Mouse (Mus musculus): Measurements from ENCODE around the gene Gm14226. TPM values are rescaled to one million over a fixed set of nuclear protein-coding genes. Genes with fewer than 3 reads are reported as not detected.
A peak's percentile ranks its signal among the peaks of the same experiment; 100 is the strongest.
"Not testable (repeated sequence)": the region's sequence is repeated elsewhere in the genome, so short reads cannot be mapped to it uniquely, and the experiment has no call there.

The Gm14226 gene
- polyA plus RNA-seq, 1 experiment = not detected

- no peak overlapping the region for H3ac ChIP-seq (ENCODE audit: control insufficient read depth, insufficient read length)
- TF ChIP-seq USF1 (IDR thresholded peaks at IDR 0.05; ENCODE audit: low read depth) (no peak), MAX (IDR thresholded peaks at IDR 0.05; ENCODE audit: low read depth) (no peak), CEBPB (IDR thresholded peaks at IDR 0.05; ENCODE audit: insufficient read depth, poor library complexity, severe bottlenecking) (no peak), SRF (IDR thresholded peaks at IDR 0.05; ENCODE audit: control insufficient read depth, insufficient read length, low read depth) (no peak), TCF12 (IDR thresholded peaks at IDR 0.05; ENCODE audit: insufficient read depth, poor library complexity, severe bottlenecking) (no peak), POLR2AphosphoS2 (IDR thresholded peaks at IDR 0.05; ENCODE audit: insufficient read length, low read depth) (no peak), E2F4 (IDR thresholded peaks at IDR 0.05; ENCODE audit: insufficient read depth) (no peak), MYOD1 (IDR thresholded peaks at IDR 0.05; ENCODE audit: control insufficient read depth in 1 of 3, insufficient read length in 2 of 3, low read depth in 2 of 3) (no peak), POLR2A (IDR thresholded peaks at IDR 0.05; ENCODE audit: insufficient read length, low read depth) (no peak), TCF3 (IDR thresholded peaks at IDR 0.05; ENCODE audit: insufficient read length, low read depth) (no peak), MYOG (IDR thresholded peaks at IDR 0.05; ENCODE audit: control insufficient read depth in 1 of 3, insufficient read depth in 1 of 3, insufficient read length in 2 of 3, low read depth in 2 of 3) (no peak)
- H3K27me3 ChIP-seq (ENCODE audit: control insufficient read depth, insufficient read depth, insufficient read length) = no peaks in the 10 kb centered on the region
- no peaks in the 10 kb centered on the region for H3K79me2 ChIP-seq (ENCODE audit: control insufficient read depth, insufficient read depth)
- no peak overlapping the region for H3K4me3 ChIP-seq
- no peaks in the 10 kb centered on the region for H3K36me3 ChIP-seq (ENCODE audit: control insufficient read depth, insufficient read depth)
- no peak overlapping the region for H3K4me2 ChIP-seq (ENCODE audit: low read depth)
These were observed 26.7 kb upstream of the Gm14226 start for GRCm38 (mm10) chr2:154991411-154991810.

DNA sequence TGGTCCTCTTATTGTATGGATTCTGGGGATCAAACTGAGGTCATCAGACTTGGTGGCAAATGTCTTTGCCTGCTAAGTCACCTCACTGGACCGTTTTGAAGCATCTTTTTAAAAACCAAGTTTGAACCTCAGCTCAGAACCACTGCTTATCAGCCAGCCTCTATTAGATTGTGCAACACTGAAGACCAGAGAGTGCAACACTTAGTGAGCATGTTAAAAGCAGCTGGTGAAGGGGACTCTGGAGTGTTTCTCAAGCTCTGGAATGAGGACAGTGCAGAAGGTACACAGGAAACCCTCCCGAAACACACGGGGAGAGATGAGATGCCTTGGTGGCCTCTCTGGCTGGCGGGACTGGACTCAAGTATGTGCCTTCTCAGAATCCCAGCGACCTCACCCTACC is 26.0 kb upstream of the Gm14226 start:
- H3ac ChIP-seq (ENCODE audit: control insufficient read depth, insufficient read length) = no peak overlapping the region
- no peaks in the 10 kb centered on the region for H3K27me3 ChIP-seq (ENCODE audit: control insufficient read depth, insufficient read depth, insufficient read length)
- no peaks in the 10 kb centered on the region for H3K79me2 ChIP-seq (ENCODE audit: control insufficient read depth, insufficient read depth)
- no peak overlapping the region for H3K4me3 ChIP-seq
- no peak overlapping the region for H3K4me2 ChIP-seq (ENCODE audit: low read depth)
- no peak for TF ChIP-seq USF1 (IDR thresholded peaks at IDR 0.05; ENCODE audit: low read depth)
- no peak for TF ChIP-seq MYOG (IDR thresholded peaks at IDR 0.05; ENCODE audit: control insufficient read depth in 1 of 3, insufficient read depth in 1 of 3, insufficient read length in 2 of 3, low read depth in 2 of 3)
- TF ChIP-seq MYOD1 (IDR thresholded peaks at IDR 0.05; ENCODE audit: control insufficient read depth in 1 of 3, insufficient read length in 2 of 3, low read depth in 2 of 3) = no peak
- no peak for TF ChIP-seq MAX (IDR thresholded peaks at IDR 0.05; ENCODE audit: low read depth)
- no peak for TF ChIP-seq TCF3 (IDR thresholded peaks at IDR 0.05; ENCODE audit: insufficient read length, low read depth)
- TF ChIP-seq SRF (IDR thresholded peaks at IDR 0.05; ENCODE audit: control insufficient read depth, insufficient read length, low read depth) = no peak
- no peak for TF ChIP-seq CEBPB (IDR thresholded peaks at IDR 0.05; ENCODE audit: insufficient read depth, poor library complexity, severe bottlenecking)
- no peak for TF ChIP-seq REST (IDR thresholded peaks at IDR 0.05; ENCODE audit: insufficient read depth, insufficient read length)
- no peak for TF ChIP-seq POLR2AphosphoS2 (IDR thresholded peaks at IDR 0.05; ENCODE audit: insufficient read length, low read depth)
- TF ChIP-seq POLR2A (IDR thresholded peaks at IDR 0.05; ENCODE audit: insufficient read length, low read depth) = no peak
- TF ChIP-seq TCF12 (IDR thresholded peaks at IDR 0.05; ENCODE audit: insufficient read depth, poor library complexity, severe bottlenecking) = no peak
- no peak for TF ChIP-seq E2F4 (IDR thresholded peaks at IDR 0.05; ENCODE audit: insufficient read depth)
- H3K36me3 ChIP-seq (ENCODE audit: control insufficient read depth, insufficient read depth) = no peaks in the 10 kb centered on the region

DNA sequence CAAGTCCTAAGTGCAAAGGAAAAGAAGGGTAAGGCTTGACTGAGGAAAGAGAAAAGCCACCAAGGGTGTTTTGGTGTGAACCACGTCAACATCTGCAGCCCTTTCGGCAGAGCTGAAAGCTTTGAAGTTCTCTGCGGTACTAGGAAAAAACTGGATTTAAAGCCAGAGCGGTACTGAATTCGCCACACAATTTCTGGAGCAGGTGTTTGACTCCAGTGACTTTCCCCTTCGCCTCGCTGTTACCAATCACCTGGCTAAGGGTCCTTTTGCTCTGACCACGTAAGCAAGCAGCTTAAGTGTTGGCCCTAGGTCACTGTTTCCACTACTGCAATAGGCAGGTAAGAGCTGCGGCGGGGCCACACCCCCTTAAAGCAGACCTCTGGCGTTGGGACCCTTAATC is 12.6 kb upstream of the Gm14226 start:
- H3K27me3 ChIP-seq (ENCODE audit: control insufficient read depth, insufficient read depth, insufficient read length) = no peaks in the 10 kb centered on the region
- no peaks in the 10 kb centered on the region for H3K79me2 ChIP-seq (ENCODE audit: control insufficient read depth, insufficient read depth)
- no peak for TF ChIP-seq POLR2A (IDR thresholded peaks at IDR 0.05; ENCODE audit: insufficient read length, low read depth)
- no peak for TF ChIP-seq MAX (IDR thresholded peaks at IDR 0.05; ENCODE audit: low read depth)
- no peak overlapping the region for H3ac ChIP-seq (ENCODE audit: control insufficient read depth, insufficient read length)
- H3K4me3 ChIP-seq = no peak overlapping the region
- no peaks in the 10 kb centered on the region for H3K36me3 ChIP-seq (ENCODE audit: control insufficient read depth, insufficient read depth)
- no peak overlapping the region for H3K4me2 ChIP-seq (ENCODE audit: low read depth)

DNA sequence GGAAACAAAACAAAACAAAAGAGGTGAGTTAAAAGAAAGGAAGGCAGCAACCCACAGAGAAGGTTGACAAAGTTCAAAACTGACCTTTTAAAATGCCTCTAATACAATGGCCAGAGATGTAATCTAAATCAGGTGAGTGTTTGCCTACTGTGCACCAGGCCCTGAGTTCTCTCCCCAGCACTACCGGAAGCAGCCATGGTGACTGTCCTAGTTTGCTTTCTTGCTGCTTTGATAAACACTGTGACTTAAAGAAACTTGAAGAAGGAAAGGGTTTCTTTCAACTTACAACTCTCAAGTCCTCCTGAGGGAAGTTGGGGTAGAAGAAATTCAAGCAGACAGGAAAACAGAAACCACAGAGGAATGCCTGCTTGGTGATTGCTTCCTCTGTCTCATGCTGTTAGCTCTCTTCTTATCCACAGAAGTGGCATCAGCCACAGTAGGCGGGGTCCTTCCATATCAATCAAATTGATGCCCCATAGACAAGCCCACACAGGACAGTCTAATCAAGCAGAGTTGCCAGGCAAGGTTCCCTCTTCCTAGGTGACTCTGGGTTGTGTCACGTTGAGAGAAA is 6.9 kb upstream of the Gm14226 start:
- TF ChIP-seq MAX (IDR thresholded peaks at IDR 0.05; ENCODE audit: low read depth) = no peak
- TF ChIP-seq CEBPB (IDR thresholded peaks at IDR 0.05; ENCODE audit: insufficient read depth, poor library complexity, severe bottlenecking) = no peak
- TF ChIP-seq REST (IDR thresholded peaks at IDR 0.05; ENCODE audit: insufficient read depth, insufficient read length) = no peak
- no peak for TF ChIP-seq MYOG (IDR thresholded peaks at IDR 0.05; ENCODE audit: control insufficient read depth in 1 of 3, insufficient read depth in 1 of 3, insufficient read length in 2 of 3, low read depth in 2 of 3)
- TF ChIP-seq POLR2AphosphoS2 (IDR thresholded peaks at IDR 0.05; ENCODE audit: insufficient read length, low read depth) = no peak
- no peak for TF ChIP-seq TCF12 (IDR thresholded peaks at IDR 0.05; ENCODE audit: insufficient read depth, poor library complexity, severe bottlenecking)
- no peak for TF ChIP-seq USF1 (IDR thresholded peaks at IDR 0.05; ENCODE audit: low read depth)
- TF ChIP-seq E2F4 (IDR thresholded peaks at IDR 0.05; ENCODE audit: insufficient read depth) = no peak
- TF ChIP-seq TCF3 (IDR thresholded peaks at IDR 0.05; ENCODE audit: insufficient read length, low read depth) = no peak
- TF ChIP-seq POLR2A (IDR thresholded peaks at IDR 0.05; ENCODE audit: insufficient read length, low read depth) = no peak
- no peak for TF ChIP-seq MYOD1 (IDR thresholded peaks at IDR 0.05; ENCODE audit: control insufficient read depth in 1 of 3, insufficient read length in 2 of 3, low read depth in 2 of 3)
- TF ChIP-seq SRF (IDR thresholded peaks at IDR 0.05; ENCODE audit: control insufficient read depth, insufficient read length, low read depth) = no peak
- no peak overlapping the region for H3K4me3 ChIP-seq
- H3K36me3 ChIP-seq (ENCODE audit: control insufficient read depth, insufficient read depth) = no peaks in the 10 kb centered on the region
- H3K27me3 ChIP-seq (ENCODE audit: control insufficient read depth, insufficient read depth, insufficient read length) = no peaks in the 10 kb centered on the region
- H3K79me2 ChIP-seq (ENCODE audit: control insufficient read depth, insufficient read depth) = no peaks in the 10 kb centered on the region
- H3ac ChIP-seq (ENCODE audit: control insufficient read depth, insufficient read length) = no peak overlapping the region
- peak overlapping the region; percentile 60 for H3K4me2 ChIP-seq (ENCODE audit: low read depth)

GRCm38 (mm10) chr2:155012991-155013390 is 5.1 kb upstream of the Gm14226 start:
- Histone ChIP-seq H3K4me2 (ENCODE audit: low read depth) (no peak overlapping the region), H3K79me2 (ENCODE audit: control insufficient read depth, insufficient read depth) (no peaks in the 10 kb centered on the region), H3K27me3 (ENCODE audit: control insufficient read depth, insufficient read depth, insufficient read length) (no peaks in the 10 kb centered on the region), H3K36me3 (ENCODE audit: control insufficient read depth, insufficient read depth) (no peaks in the 10 kb centered on the region), H3K4me3 (no peak overlapping the region), H3ac (ENCODE audit: control insufficient read depth, insufficient read length) (no peak overlapping the region)
- TF ChIP-seq TCF12 (IDR thresholded peaks at IDR 0.05; ENCODE audit: insufficient read depth, poor library complexity, severe bottlenecking) (no peak), TCF3 (IDR thresholded peaks at IDR 0.05; ENCODE audit: insufficient read length, low read depth) (no peak), REST (IDR thresholded peaks at IDR 0.05; ENCODE audit: insufficient read depth, insufficient read length) (no peak), MAX (IDR thresholded peaks at IDR 0.05; ENCODE audit: low read depth) (no peak)

DNA sequence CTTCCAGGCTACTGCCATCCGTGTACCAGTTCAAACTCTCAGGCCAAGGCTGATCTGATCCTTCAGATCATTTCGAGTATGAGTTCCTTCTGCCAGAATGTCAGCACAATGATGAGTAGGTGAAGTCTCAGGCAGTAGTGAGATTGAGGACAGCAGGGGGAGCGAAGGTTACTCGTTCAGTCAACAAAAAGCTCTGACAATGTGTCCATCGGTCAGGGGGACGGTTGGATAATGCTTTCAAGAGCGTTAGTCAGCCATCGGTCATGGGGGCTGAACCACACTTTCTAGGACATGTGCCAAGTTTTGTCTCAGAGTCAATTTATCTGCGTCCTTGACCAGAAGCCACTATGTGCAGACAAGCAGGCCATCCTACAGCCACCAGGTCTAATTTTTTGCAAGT is 1.3 kb upstream of the Gm14226 start:
- not testable (repeated sequence) for H3K4me2 ChIP-seq (ENCODE audit: low read depth); H3ac ChIP-seq (ENCODE audit: control insufficient read depth, insufficient read length); H3K27me3 ChIP-seq (ENCODE audit: control insufficient read depth, insufficient read depth, insufficient read length); H3K4me3 ChIP-seq; H3K79me2 ChIP-seq (ENCODE audit: control insufficient read depth, insufficient read depth); H3K36me3 ChIP-seq (ENCODE audit: control insufficient read depth, insufficient read depth)
